Mouse (Mus musculus) small intestine, adult 2 months (tissue): Measurements from ENCODE around the gene Dcpp3. TPM values are rescaled to one million over a fixed set of nuclear protein-coding genes. Genes with fewer than 3 reads are reported as not detected.

Experiments
- H3K27ac ChIP-seq: fragments of 200-500 bp; 2 replicates; pipeline ENCODE4 v1.5.1; 2012; ENCODE audit warnings: low read depth, low read length, control low read depth, inconsistent platforms; ENCODE audit not compliant: insufficient read depth
- H3K27me3 ChIP-seq: fragments of 200-500 bp; 2 replicates; pipeline ENCODE4 v1.6.1; 2012; ENCODE audit warnings: mild to moderate bottlenecking, moderate library complexity, low read length, inconsistent platforms; ENCODE audit not compliant: control insufficient read depth, insufficient read depth
- H3K36me3 ChIP-seq: fragments of 200-500 bp; 2 replicates; pipeline ENCODE4 v1.6.1; 2012; ENCODE audit warnings: mild to moderate bottlenecking, low read length, control low read depth, inconsistent platforms; ENCODE audit not compliant: control insufficient read depth, insufficient read depth
- H3K4me1 ChIP-seq: fragments of 200-500 bp; 2 replicates; pipeline ENCODE4 v1.6.1; 2012; ENCODE audit warnings: low read length, inconsistent platforms, mixed read lengths; ENCODE audit not compliant: control insufficient read depth, insufficient read depth, insufficient read length
- H3K4me3 ChIP-seq: fragments of 200-500 bp; 2 replicates; pipeline ENCODE4 v1.5.1; 2012; ENCODE audit warnings: low read depth, mild to moderate bottlenecking, control low read depth, inconsistent platforms, low read length, moderate library complexity
- CTCF ChIP-seq: fragments of 200-500 bp; IDR thresholded peaks from 2 replicates; pipeline ENCODE4 v1.5.1; 2012; ENCODE audit warnings: low read depth, mild to moderate bottlenecking, control low read depth, inconsistent platforms, low read length, moderate library complexity, mixed read lengths; ENCODE audit not compliant: insufficient replicate concordance, insufficient read length; ENCODE audit errors: extremely low read depth
- POLR2A ChIP-seq: fragments of 200-500 bp; IDR thresholded peaks from 2 replicates; pipeline ENCODE4 v1.6.1; 2012; ENCODE audit warnings: low read depth, mild to moderate bottlenecking, control low read depth, inconsistent platforms, low read length, moderate library complexity
- WGBS: fragments of 180-500 bp; shearing (Covaris S2); methylation state at CpG from one replicate; pipeline ENCODE4 v1.1.7; 2018; 5-methylcytosine and 5-hydroxymethylcytosine counted together
- polyA plus RNA-seq: library from polyadenylated mRNA; depleted of rRNA; stranded (reverse); fragments of >200 nt; gene quantifications from 2 replicates; pipeline ENCODE4 v1.2.3, GENCODE M21; 2012; rRNA removed

Dcpp3 gene
- polyA plus RNA-seq, 1 experiment, result not detected

GRCm38 (mm10) chr17:23960084-23960738, 43.0 kb downstream of the Dcpp3 start:
- Histone ChIP-seq H3K4me3 (no peak overlapping the region), H3K36me3 (no peaks in the 10 kb centered on the region), H3K27ac (peak overlapping the region; percentile 76), H3K4me1 (peaks cover 25% of the 10 kb centered on the region; the same call in 1 of the 2 replicates), H3K27me3 (no peaks in the 10 kb centered on the region)
- 37% methylated on average over 3 of the region's 3 CpGs for WGBS
- TF ChIP-seq CTCF (peak; percentile 94; the same call in 1 of the 2 replicates), POLR2A (no peak)

DNA sequence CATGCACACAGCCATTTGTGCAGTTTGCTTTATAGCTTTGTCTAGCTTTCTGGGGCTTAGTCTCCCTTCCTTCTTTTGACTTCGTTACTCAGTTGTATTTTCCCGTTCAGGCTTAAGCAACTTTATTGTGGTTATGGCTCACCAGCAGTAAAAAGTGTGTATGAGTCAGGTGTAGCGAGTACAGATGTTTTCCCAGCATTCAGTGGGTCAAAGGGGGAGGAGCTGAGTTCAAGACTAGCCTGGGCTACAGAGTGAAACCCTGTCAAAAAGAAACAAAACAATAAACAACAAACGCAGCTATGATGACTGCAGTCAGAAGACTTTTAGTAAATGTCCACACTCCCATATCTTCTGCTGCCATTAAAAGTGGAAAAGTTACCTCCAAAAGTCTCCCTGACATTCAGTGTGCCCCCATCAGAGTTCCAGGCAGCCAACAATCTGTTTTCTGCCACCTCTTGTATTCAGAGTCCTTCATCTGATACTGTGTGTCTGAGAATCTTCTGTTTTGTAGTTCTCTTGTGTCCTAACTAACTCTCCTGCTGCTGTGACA, 44.4 kb downstream of the Dcpp3 start:
- peak overlapping the region; percentile 100 for H3K27ac ChIP-seq
- 18% methylated on average over 4 of the region's 4 CpGs for WGBS
- peaks cover 38% of the 10 kb centered on the region; the same call in 1 of the 2 replicates for H3K4me1 ChIP-seq
- no peaks in the 10 kb centered on the region for H3K36me3 ChIP-seq
- no peak overlapping the region for H3K4me3 ChIP-seq
- no peak for TF ChIP-seq POLR2A
- TF ChIP-seq CTCF, result no peak
- H3K27me3 ChIP-seq, result no peaks in the 10 kb centered on the region

GRCm38 (mm10) chr17:23965805-23966425, 48.7 kb downstream of the Dcpp3 start:
- H3K27me3 ChIP-seq, result no peaks in the 10 kb centered on the region
- H3K27ac ChIP-seq, result no peak overlapping the region
- 76% methylated on average over 6 of the region's 6 CpGs for WGBS
- no peak for TF ChIP-seq POLR2A
- TF ChIP-seq CTCF, result no peak
- H3K36me3 ChIP-seq, result no peaks in the 10 kb centered on the region
- H3K4me1 ChIP-seq, result peaks cover 44% of the 10 kb centered on the region; the same call in 1 of the 2 replicates
- no peak overlapping the region for H3K4me3 ChIP-seq

DNA sequence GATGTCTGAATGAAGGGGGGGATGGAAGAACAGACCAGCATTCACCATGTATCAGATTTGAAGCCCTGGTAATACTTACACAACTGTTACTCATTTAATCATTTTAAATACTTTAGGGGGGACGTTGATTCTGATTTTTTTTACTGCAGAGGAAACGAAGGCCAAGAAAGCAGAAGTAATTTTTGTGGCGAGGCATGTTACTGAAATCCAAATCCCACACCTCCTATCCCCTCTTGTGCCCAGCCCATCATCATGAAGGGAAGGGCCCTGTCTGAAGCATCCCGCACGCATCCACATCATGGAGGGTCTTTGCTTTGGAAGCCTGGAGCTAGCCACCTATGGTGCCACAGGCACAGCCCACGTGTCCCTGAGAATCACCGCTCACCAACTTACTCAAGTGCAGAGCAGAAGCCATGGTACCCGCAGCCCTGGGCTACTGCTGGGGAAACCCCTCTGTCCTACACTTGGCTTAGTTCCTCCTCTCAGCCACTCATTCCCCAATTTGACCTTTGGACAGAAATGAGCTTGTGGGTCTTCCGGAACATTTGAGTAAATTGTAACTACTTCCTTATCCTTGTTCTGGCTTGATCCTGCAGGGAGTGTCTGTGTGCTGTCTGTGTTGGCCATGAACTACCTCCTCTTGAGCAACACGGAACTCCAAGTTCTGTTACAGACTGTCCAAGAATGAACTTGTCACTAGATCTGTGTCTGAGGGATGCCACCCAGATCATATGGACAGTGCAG, 49.6 kb downstream of the Dcpp3 start:
- Histone ChIP-seq H3K4me3 (peak overlapping the region; percentile 27; the same call in 1 of the 2 replicates), H3K36me3 (no peaks in the 10 kb centered on the region; the same call in 1 of the 2 replicates), H3K27me3 (no peaks in the 10 kb centered on the region), H3K27ac (peak overlapping the region; percentile 99), H3K4me1 (peaks cover 38% of the 10 kb centered on the region; the same call in 1 of the 2 replicates)
- 42% methylated on average over 10 of the region's 10 CpGs for WGBS
- no peak for TF ChIP-seq CTCF
- no peak for TF ChIP-seq POLR2A

DNA sequence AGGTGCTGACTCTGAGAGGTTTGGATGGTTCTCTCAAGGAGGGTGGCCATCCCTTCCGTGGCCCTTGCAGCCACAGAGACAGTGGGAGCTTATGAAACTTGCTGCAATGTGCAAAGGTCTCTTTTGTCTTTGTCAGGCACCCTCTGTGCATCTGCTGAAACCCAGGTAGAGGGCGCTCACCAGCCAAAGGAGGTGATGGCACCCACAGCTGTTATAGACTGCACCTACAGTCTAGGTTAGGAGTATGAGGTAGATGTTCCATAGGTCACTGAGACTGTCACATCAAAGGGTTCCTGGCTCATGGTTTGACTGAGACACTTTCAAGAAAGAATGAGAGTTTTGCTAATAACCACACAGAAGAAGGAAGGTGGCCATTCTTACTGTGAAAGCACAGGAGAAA, 51.5 kb downstream of the Dcpp3 start:
- TF ChIP-seq POLR2A (peak; percentile 33; the same call in 1 of the 2 replicates), CTCF (peak; percentile 50; the same call in 1 of the 2 replicates)
- H3K27me3 ChIP-seq, result no peaks in the 10 kb centered on the region
- H3K4me1 ChIP-seq, result peaks cover 31% of the 10 kb centered on the region; the same call in 1 of the 2 replicates
- no peak overlapping the region for H3K4me3 ChIP-seq
- 38% methylated on average over 2 of the region's 2 CpGs for WGBS
- peaks cover 16% of the 10 kb centered on the region for H3K36me3 ChIP-seq
- H3K27ac ChIP-seq, result peak overlapping the region; percentile 99

Other genes with a start within 250 kb of the Dcpp3 start
- 106 and 251 TPM in 2 replicates for gene Hcfc1r1, start 243.9 kb upstream of the Dcpp3 start, polyA plus RNA-seq
- 12.4 and 19.8 TPM in 2 replicates for gene Thoc6, start 243.6 kb upstream of the Dcpp3 start, polyA plus RNA-seq
- 27.9 and 30.9 TPM in 2 replicates for gene Tnfrsf12a, start 240.0 kb upstream of the Dcpp3 start, polyA plus RNA-seq
- gene Cldn6, start 238.2 kb upstream of the Dcpp3 start, polyA plus RNA-seq, result 0.10 and 0.95 TPM in 2 replicates
- 0.10 and 1.5 TPM in 2 replicates for gene Cldn9, start 233.4 kb upstream of the Dcpp3 start, polyA plus RNA-seq
- gene 1520401A03Rik, start 194.7 kb upstream of the Dcpp3 start, polyA plus RNA-seq, result not detected in 2 replicates
- gene Pkmyt1, start 191.1 kb upstream of the Dcpp3 start, polyA plus RNA-seq, result 25.0 and 42.3 TPM in 2 replicates
- gene Paqr4, start 176.6 kb upstream of the Dcpp3 start, polyA plus RNA-seq, result 112 and 152 TPM in 2 replicates
- gene Kremen2, start 171.6 kb upstream of the Dcpp3 start, polyA plus RNA-seq, result 1.5 and 2.9 TPM in 2 replicates
- 16.5 and 34.1 TPM in 2 replicates for gene Flywch1, start 145.9 kb upstream of the Dcpp3 start, polyA plus RNA-seq
- 6.3 and 6.6 TPM in 2 replicates for gene Flywch2, start 131.4 kb upstream of the Dcpp3 start, polyA plus RNA-seq
- 197 and 439 TPM in 2 replicates for gene Srrm2, start 126.9 kb upstream of the Dcpp3 start, polyA plus RNA-seq
- gene Elob, start 88.3 kb upstream of the Dcpp3 start, polyA plus RNA-seq, result 352 and 591 TPM in 2 replicates
- 0.27 and 0.77 TPM in 2 replicates for gene Prss33, start 81.4 kb upstream of the Dcpp3 start, polyA plus RNA-seq
- gene Prss32, start 73.6 kb upstream of the Dcpp3 start, polyA plus RNA-seq, result 166 and 292 TPM in 2 replicates
- 0.56 and 3.4 TPM in 2 replicates for gene Prss41, start 73.3 kb upstream of the Dcpp3 start, polyA plus RNA-seq
- gene Prss21, start 49.4 kb upstream of the Dcpp3 start, polyA plus RNA-seq, result not detected in 2 replicates
- not detected in 2 replicates for gene Dcpp1, start 36.6 kb upstream of the Dcpp3 start, polyA plus RNA-seq
- gene Dcpp2, start 36.6 kb upstream of the Dcpp3 start, polyA plus RNA-seq, result not detected in 2 replicates
- not detected in 2 replicates for gene Sbp, start 24.2 kb downstream of the Dcpp3 start, polyA plus RNA-seq
- not detected in 2 replicates for gene Sbpl, start 37.8 kb downstream of the Dcpp3 start, polyA plus RNA-seq
- 22.9 and 150 TPM in 2 replicates for gene Prss30, start 63.1 kb downstream of the Dcpp3 start, polyA plus RNA-seq
- 0.06 and 0.25 TPM in 2 replicates for gene Prss22, start 80.6 kb downstream of the Dcpp3 start, polyA plus RNA-seq
- gene Prss27, start 120.7 kb downstream of the Dcpp3 start, polyA plus RNA-seq, result 3.9 and 4.0 TPM in 2 replicates
- gene Kctd5, start 156.0 kb downstream of the Dcpp3 start, polyA plus RNA-seq, result 51.8 and 74.6 TPM in 2 replicates
- gene Pdpk1, start 233.5 kb downstream of the Dcpp3 start, polyA plus RNA-seq, result 10.8 and 12.7 TPM in 2 replicates
- gene Amdhd2, start 246.3 kb downstream of the Dcpp3 start, polyA plus RNA-seq, result 61.6 and 187 TPM in 2 replicates